8 mouse cellular contexts compared by ENCODE assay signal in genomic region chr12:110843194-110844048, GRCm38 (mm10). TPM values are rescaled to one million over a fixed set of nuclear protein-coding genes. Genes with fewer than 3 reads are reported as not detected.
A peak's percentile ranks its signal among the peaks of the same experiment; 100 is the strongest.
DNase-seq lines count a peak whose midpoint lies in the region; ATAC-seq and TF ChIP-seq lines count a peak whose summit lies in the region.

No protein-coding gene starts in this region.

- no peak overlapping the region; the same call in 1 of the 2 replicates for H3K27ac ChIP-seq in brown adipose tissue, adult 24 weeks (replicated peaks; ENCODE audit: low read depth, low read length)
- H3K27ac ChIP-seq in heart, embryonic 12.5 days (ENCODE audit: poor library complexity, severe bottlenecking): no peak overlapping the region
- no peak overlapping the region for H3K27ac ChIP-seq in kidney, embryonic 16.5 days (ENCODE audit: low read length)
- no peak overlapping the region for H3K27ac ChIP-seq in liver, embryonic 14.5 days

- TF ChIP-seq EP300 in liver, embryonic 14.5 days (IDR thresholded peaks at IDR 0.05; ENCODE audit: low read depth): no peak

- peak overlapping the region; percentile 89 for H3K4me3 ChIP-seq in brown adipose tissue, adult 24 weeks (ENCODE audit: insufficient read depth, low read depth, low read length)
- H3K4me3 ChIP-seq in erythroblast, embryonic 14.5 days (replicated peaks): peak overlapping the region; percentile 74
- peak overlapping the region; percentile 62 for H3K4me3 ChIP-seq in heart, embryonic 12.5 days
- peak overlapping the region; percentile 65 for H3K4me3 ChIP-seq in kidney, embryonic 16.5 days (ENCODE audit: low read length)
- peak overlapping the region; percentile 62 to 68 for H3K4me3 ChIP-seq in liver, embryonic 14.5 days (ENCODE audit: insufficient read depth in 1 of 2, low read depth in 2 of 2, low read length in 2 of 2)

- peak overlapping the region; percentile 66 for H3K9ac ChIP-seq in heart, embryonic 12.5 days
- peak overlapping the region; percentile 59 for H3K9ac ChIP-seq in kidney, embryonic 16.5 days (replicated peaks; ENCODE audit: low read length)
- H3K9ac ChIP-seq in liver, embryonic 14.5 days (replicated peaks): peak overlapping the region; percentile 75

- 17% methylated on average over 32 of the region's 32 CpGs for WGBS in heart, embryonic 12.5 days
- WGBS in kidney, embryonic 16.5 days: 21% methylated on average over 32 of the region's 32 CpGs
- 15% methylated on average over 32 of the region's 32 CpGs for WGBS in liver, embryonic 14.5 days (ENCODE audit: insufficient replicate concordance)

- H3K4me2 ChIP-seq in heart, embryonic 12.5 days: peak overlapping the region; percentile 91
- H3K4me2 ChIP-seq in kidney, embryonic 16.5 days (replicated peaks; ENCODE audit: low read depth, low read length): peak overlapping the region; percentile 84
- H3K4me2 ChIP-seq in liver, embryonic 14.5 days (ENCODE audit: low read depth): peak overlapping the region; percentile 99

- DNase-seq in CD8-positive naive resting alpha-beta T cell, adult 2 months (ENCODE audit: low read depth in 2 of 2, low spot score in 2 of 2): peak; percentile 78 to 84
- DNase-seq in liver, embryonic 14.5 days (ENCODE audit: low read depth in 3 of 3, low spot score in 3 of 3): peak; percentile 66 to 73 (median 66)
- DNase-seq in natural killer cell, adult 2 months (ENCODE audit: low spot score in 2 of 2): peak; percentile 74 to 83
- DNase-seq in splenic B cell, adult 2 months (ENCODE audit: low read depth, low spot score): peak; percentile 90

- TF ChIP-seq CTCF in liver, embryonic 14.5 days (IDR thresholded peaks at IDR 0.05; ENCODE audit: low read depth): peak; percentile 98

- no peaks in the 10 kb centered on the region for H3K36me3 ChIP-seq in erythroblast, embryonic 14.5 days (ENCODE audit: control insufficient read depth)
- H3K36me3 ChIP-seq in heart, embryonic 12.5 days: no peaks in the 10 kb centered on the region
- no peaks in the 10 kb centered on the region for H3K36me3 ChIP-seq in kidney, embryonic 16.5 days (ENCODE audit: insufficient read depth, low read length)
- no peaks in the 10 kb centered on the region for H3K36me3 ChIP-seq in liver, embryonic 14.5 days (replicated peaks; ENCODE audit: control insufficient read depth, insufficient read depth, low read depth)
- no peaks in the 10 kb centered on the region for H3K36me3 ChIP-seq in splenic B cell, adult 2 months (ENCODE audit: control insufficient read depth, insufficient read depth, low read length, poor library complexity, severe bottlenecking)

- no peaks in the 10 kb centered on the region for H3K9me3 ChIP-seq in erythroblast, embryonic 14.5 days (ENCODE audit: control insufficient read depth, low read length)
- no peaks in the 10 kb centered on the region for H3K9me3 ChIP-seq in heart, embryonic 12.5 days (replicated peaks)
- no peaks in the 10 kb centered on the region for H3K9me3 ChIP-seq in kidney, embryonic 16.5 days (ENCODE audit: low read length)
- H3K9me3 ChIP-seq in liver, embryonic 14.5 days (ENCODE audit: control insufficient read depth, low read length): no peaks in the 10 kb centered on the region

- peaks cover 2% of the 10 kb centered on the region; the same call in 1 of the 2 replicates for H3K4me1 ChIP-seq in brown adipose tissue, adult 24 weeks (ENCODE audit: control insufficient read depth, insufficient read depth, insufficient read length, low read length)
- H3K4me1 ChIP-seq in erythroblast, embryonic 14.5 days (ENCODE audit: control insufficient read depth): peaks cover 55% of the 10 kb centered on the region
- peaks cover 13% of the 10 kb centered on the region for H3K4me1 ChIP-seq in heart, embryonic 12.5 days (replicated peaks)
- H3K4me1 ChIP-seq in kidney, embryonic 16.5 days (ENCODE audit: insufficient read depth, low read length): peaks cover 14% of the 10 kb centered on the region
- H3K4me1 ChIP-seq in liver, embryonic 14.5 days (replicated peaks; ENCODE audit: control insufficient read depth in 2 of 2, insufficient read depth in 2 of 2, low read length in 1 of 2): peaks cover 7 to 9% of the 10 kb centered on the region in 2 experiments; a peak in 3 of 4 replicates

- H3K27me3 ChIP-seq in erythroblast, embryonic 14.5 days (ENCODE audit: control insufficient read depth): peaks cover 19% of the 10 kb centered on the region
- no peaks in the 10 kb centered on the region for H3K27me3 ChIP-seq in heart, embryonic 12.5 days (replicated peaks)
- no peaks in the 10 kb centered on the region for H3K27me3 ChIP-seq in kidney, embryonic 16.5 days (ENCODE audit: insufficient read depth, low read length)
- H3K27me3 ChIP-seq in liver, embryonic 14.5 days (ENCODE audit: control insufficient read depth, insufficient read depth, low read length): peaks cover 6% of the 10 kb centered on the region
- no peaks in the 10 kb centered on the region for H3K27me3 ChIP-seq in splenic B cell, adult 2 months (ENCODE audit: control insufficient read depth, insufficient read depth, low read length, poor library complexity, severe bottlenecking)

- peak; percentile 12; the same call in 1 of the 2 replicates for ATAC-seq in heart, embryonic 12.5 days (ENCODE audit: insufficient number of reproducible peaks, low FRiP score)
- ATAC-seq in kidney, embryonic 16.5 days (ENCODE audit: low FRiP score, low TSS enrichment): no peak
- peak; percentile 24 for ATAC-seq in liver, embryonic 14.5 days (ENCODE audit: insufficient read depth)

RNA-seq across cellular contexts. Expression of gene Mok, which starts 2.7 kb away (rescaled TPM):
- polyA plus RNA-seq in brown adipose tissue, adult 24 weeks (2012; ENCODE audit: insufficient read depth, insufficient read length, missing spikeins): not detected in 2 replicates
- polyA plus RNA-seq in erythroblast, embryonic 14.5 days (2012): 0.06 TPM in 1 of 2 replicates, not detected in the other
- 2.9 and 4.0 TPM in 2 replicates for polyA plus RNA-seq in heart, embryonic 12.5 days (2016; fragmentation: Nextera tagmentation; extraction: Ambion mirVana)
- 7.2 and 8.2 TPM in 2 replicates for polyA plus RNA-seq in kidney, embryonic 16.5 days (2015; fragmentation: Nextera tagmentation; extraction: Ambion mirVana)
- polyA plus RNA-seq in liver, embryonic 14.5 days (2012; rRNA removed): 0.18 and 0.24 TPM in 2 replicates
- 0.23 and 0.43 TPM in 2 replicates for polyA plus RNA-seq in liver, embryonic 14.5 days (2014; fragmentation: Nextera tagmentation; extraction: Ambion mirVana)

RNA-seq across cellular contexts. Expression of gene Zfp839, which starts 6.6 kb away (rescaled TPM):
- 3.8 and 4.2 TPM in 2 replicates for polyA plus RNA-seq in brown adipose tissue, adult 24 weeks (2012; ENCODE audit: insufficient read depth, insufficient read length, missing spikeins)
- 0.06 and 0.13 TPM in 2 replicates for polyA plus RNA-seq in erythroblast, embryonic 14.5 days (2012)
- polyA plus RNA-seq in heart, embryonic 12.5 days (2016; fragmentation: Nextera tagmentation; extraction: Ambion mirVana): 3.9 and 5.4 TPM in 2 replicates
- 6.4 and 7.1 TPM in 2 replicates for polyA plus RNA-seq in kidney, embryonic 16.5 days (2015; fragmentation: Nextera tagmentation; extraction: Ambion mirVana)
- 1.4 and 1.9 TPM in 2 replicates for polyA plus RNA-seq in liver, embryonic 14.5 days (2012; rRNA removed)
- 0.62 and 0.67 TPM in 2 replicates for polyA plus RNA-seq in liver, embryonic 14.5 days (2014; fragmentation: Nextera tagmentation; extraction: Ambion mirVana)

RNA-seq across cellular contexts. Expression of gene Cinp, which starts 45.5 kb away (rescaled TPM):
- 35.5 and 37.9 TPM in 2 replicates for polyA plus RNA-seq in brown adipose tissue, adult 24 weeks (2012; ENCODE audit: insufficient read depth, insufficient read length, missing spikeins)
- polyA plus RNA-seq in erythroblast, embryonic 14.5 days (2012): 1.1 TPM in 2 replicates
- 63.3 and 66.7 TPM in 2 replicates for polyA plus RNA-seq in heart, embryonic 12.5 days (2016; fragmentation: Nextera tagmentation; extraction: Ambion mirVana)
- polyA plus RNA-seq in kidney, embryonic 16.5 days (2015; fragmentation: Nextera tagmentation; extraction: Ambion mirVana): 79.9 and 82.9 TPM in 2 replicates
- 31.0 and 42.9 TPM in 2 replicates for polyA plus RNA-seq in liver, embryonic 14.5 days (2012; rRNA removed)
- polyA plus RNA-seq in liver, embryonic 14.5 days (2014; fragmentation: Nextera tagmentation; extraction: Ambion mirVana): 65.1 and 68.2 TPM in 2 replicates

RNA-seq across cellular contexts. Expression of gene Tecpr2, which starts 45.6 kb away (rescaled TPM):
- polyA plus RNA-seq in brown adipose tissue, adult 24 weeks (2012; ENCODE audit: insufficient read depth, insufficient read length, missing spikeins): 3.3 TPM in 2 replicates
- polyA plus RNA-seq in erythroblast, embryonic 14.5 days (2012): 0.13 and 0.16 TPM in 2 replicates
- 3.8 and 4.5 TPM in 2 replicates for polyA plus RNA-seq in heart, embryonic 12.5 days (2016; fragmentation: Nextera tagmentation; extraction: Ambion mirVana)
- 3.6 and 4.5 TPM in 2 replicates for polyA plus RNA-seq in kidney, embryonic 16.5 days (2015; fragmentation: Nextera tagmentation; extraction: Ambion mirVana)
- 2.0 and 2.3 TPM in 2 replicates for polyA plus RNA-seq in liver, embryonic 14.5 days (2012; rRNA removed)
- polyA plus RNA-seq in liver, embryonic 14.5 days (2014; fragmentation: Nextera tagmentation; extraction: Ambion mirVana): 1.1 and 1.5 TPM in 2 replicates

Comparison
In these comparisons a context has a peak if more than half of its experiments do, and no peak if none do; other contexts are left out.
1. RNA of gene Cinp, which starts 45.5 kb away (polyA plus RNA-seq): 79.9 to 82.9 TPM in kidney, embryonic 16.5 days, 31.0 to 68.2 TPM in liver, embryonic 14.5 days, 63.3 to 66.7 TPM in heart, embryonic 12.5 days and 35.5 to 37.9 TPM in brown adipose tissue, adult 24 weeks; 1.1 TPM in erythroblast, embryonic 14.5 days; every median in the first group is over 10 times any median in the second.
2. Peak in every context shown above with its lines, with median percentiles within 50 percentile points of each other: DNase-seq, H3K4me3 ChIP-seq, H3K4me2 ChIP-seq and H3K9ac ChIP-seq.